Mouse (Mus musculus) midbrain, embryonic 12.5 days (tissue): ENCODE measurements at regions not wholly inside any gene's neighbourhood (a gene's known extent, or its start where the extent isn't known, plus 50 kb on each side); places are given as distances from the start of the nearest gene placed in this dataset.

Experiments
- ATAC-seq: fragments of 200-750 bp; cut with Nextera tagmentation; 2 replicates; pipeline ENCODE4 v1.8.0; 2017; ENCODE audit warnings: low read depth, moderate TSS enrichment, moderate library complexity; ENCODE audit not compliant: low FRiP score
- H3K27ac ChIP-seq: fragments of 300-500 bp; sonication (generic); replicated peaks from 2 replicates; pipeline ENCODE4 v1.5.1; 2016; ENCODE audit warnings: mild to moderate bottlenecking
- H3K27me3 ChIP-seq: fragments of 300-500 bp; sonication (generic); 2 replicates; pipeline ENCODE4 v1.6.1; 2016; ENCODE audit warnings: mild to moderate bottlenecking
- H3K36me3 ChIP-seq: fragments of 300-500 bp; sonication (generic); 2 replicates; pipeline ENCODE4 v1.6.1; 2016
- H3K4me1 ChIP-seq: fragments of 300-500 bp; sonication (generic); 2 replicates; pipeline ENCODE4 v1.6.1; 2016
- H3K4me2 ChIP-seq: fragments of 300-500 bp; sonication (generic); replicated peaks from 2 replicates; pipeline ENCODE4 v1.6.1; 2016; ENCODE audit warnings: mild to moderate bottlenecking, moderate library complexity
- H3K4me3 ChIP-seq: fragments of 300-500 bp; sonication (generic); 2 replicates; pipeline ENCODE4 v1.5.1; 2016; ENCODE audit warnings: mild to moderate bottlenecking
- H3K9ac ChIP-seq: fragments of 300-500 bp; sonication (generic); replicated peaks from 2 replicates; pipeline ENCODE4 v1.6.1; 2016; ENCODE audit warnings: mild to moderate bottlenecking, moderate library complexity
- H3K9me3 ChIP-seq: fragments of 300-500 bp; sonication (generic); 2 replicates; pipeline ENCODE4 v1.6.1; 2016; ENCODE audit warnings: mild to moderate bottlenecking
- WGBS: fragments of 180-500 bp; shearing (Covaris S2); methylation state at CpG from one replicate; pipeline ENCODE4 v1.1.7; 2016; 5-methylcytosine and 5-hydroxymethylcytosine counted together
- microRNA counts: library from miRNA; unstranded; fragments of <30 nt; microRNA quantifications from one replicate; lab custom pipeline; 2017
- microRNA-seq: library from miRNA; unstranded; fragments of <30 nt; microRNA quantifications from one replicate; pipeline ENCODE4, GENCODE M21; 2017

DNA sequence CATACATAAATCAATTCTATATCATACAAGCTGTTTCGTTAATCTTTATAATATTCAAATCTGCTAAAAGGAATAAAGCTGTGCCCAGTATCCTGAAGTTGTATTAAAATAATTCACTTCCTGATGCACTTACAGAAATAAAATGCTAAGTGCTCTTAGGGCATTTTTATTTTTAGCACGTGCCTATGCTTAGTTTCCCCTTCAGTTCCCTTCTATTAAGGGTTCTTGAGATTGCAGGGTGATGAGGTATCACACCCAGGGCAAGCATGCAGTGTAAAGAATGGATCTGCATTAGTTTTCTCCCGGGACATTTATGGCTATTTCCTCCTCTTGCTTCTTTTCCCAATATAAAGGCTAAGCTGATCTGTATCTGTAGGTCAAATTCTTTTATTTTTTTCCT, 1858.8 kb upstream of the Lrrc6 start:
- H3K27ac ChIP-seq = no peak overlapping the region
- no peak overlapping the region for H3K4me2 ChIP-seq
- H3K4me1 ChIP-seq = peaks cover 13% of the 10 kb centered on the region
- H3K36me3 ChIP-seq = no peaks in the 10 kb centered on the region
- no peak overlapping the region for H3K4me3 ChIP-seq
- H3K9ac ChIP-seq = no peak overlapping the region
- no peaks in the 10 kb centered on the region for H3K9me3 ChIP-seq
- no peaks in the 10 kb centered on the region for H3K27me3 ChIP-seq
- 86% methylated on average over 3 of the region's 3 CpGs for WGBS
- no peak for ATAC-seq

DNA sequence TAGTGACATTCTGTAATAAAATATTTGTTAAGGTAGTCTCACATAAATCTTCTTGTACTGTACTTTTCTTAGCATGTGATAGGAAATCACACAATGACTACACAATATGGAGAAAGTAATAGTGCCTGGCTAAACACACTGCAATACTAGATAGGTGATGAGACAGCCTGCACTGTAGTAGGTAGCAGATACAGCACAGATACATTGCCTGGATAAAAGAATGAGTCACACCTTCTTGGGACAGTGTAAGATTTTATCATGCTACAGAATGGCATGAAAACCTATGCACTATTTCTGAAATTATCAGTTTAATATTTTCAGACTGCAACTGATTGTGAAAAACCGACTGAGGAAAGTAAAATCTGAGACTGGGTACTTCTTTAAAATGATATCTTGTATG, 1855.2 kb upstream of the Lrrc6 start:
- H3K4me2 ChIP-seq = no peak overlapping the region
- WGBS = 80% methylated on average over 1 of the region's 1 CpGs
- no peak overlapping the region for H3K9ac ChIP-seq
- no peak overlapping the region for H3K4me3 ChIP-seq
- no peak overlapping the region for H3K27ac ChIP-seq
- no peaks in the 10 kb centered on the region for H3K27me3 ChIP-seq
- no peaks in the 10 kb centered on the region for H3K9me3 ChIP-seq
- ATAC-seq = no peak
- H3K36me3 ChIP-seq = no peaks in the 10 kb centered on the region
- peaks cover under 1% of the 10 kb centered on the region for H3K4me1 ChIP-seq

DNA sequence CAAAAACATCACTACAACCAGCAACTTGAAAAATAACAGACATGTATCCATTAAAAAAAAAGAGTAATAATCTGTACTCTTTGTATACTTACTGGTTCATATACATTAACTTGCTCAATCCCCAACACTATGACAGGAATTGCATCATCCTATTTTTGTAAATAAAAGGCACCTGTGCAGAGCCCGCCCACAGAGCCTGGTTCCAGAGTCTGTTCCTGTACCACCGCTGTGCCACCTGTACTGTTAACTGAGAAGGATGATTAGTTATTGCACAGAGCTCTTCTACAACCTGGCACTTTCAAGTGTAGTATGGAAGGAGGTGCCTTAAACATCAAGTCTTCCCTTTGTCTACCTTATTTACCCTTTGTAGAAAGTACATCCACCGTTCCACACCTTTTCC, 1843.9 kb upstream of the Lrrc6 start:
- Histone ChIP-seq H3K4me2 (no peak overlapping the region), H3K27ac (no peak overlapping the region), H3K27me3 (no peaks in the 10 kb centered on the region), H3K36me3 (no peaks in the 10 kb centered on the region), H3K4me3 (no peak overlapping the region), H3K4me1 (no peaks in the 10 kb centered on the region), H3K9ac (no peak overlapping the region), H3K9me3 (no peaks in the 10 kb centered on the region)
- 93% methylated on average over 3 of the region's 3 CpGs for WGBS
- ATAC-seq = no peak

DNA sequence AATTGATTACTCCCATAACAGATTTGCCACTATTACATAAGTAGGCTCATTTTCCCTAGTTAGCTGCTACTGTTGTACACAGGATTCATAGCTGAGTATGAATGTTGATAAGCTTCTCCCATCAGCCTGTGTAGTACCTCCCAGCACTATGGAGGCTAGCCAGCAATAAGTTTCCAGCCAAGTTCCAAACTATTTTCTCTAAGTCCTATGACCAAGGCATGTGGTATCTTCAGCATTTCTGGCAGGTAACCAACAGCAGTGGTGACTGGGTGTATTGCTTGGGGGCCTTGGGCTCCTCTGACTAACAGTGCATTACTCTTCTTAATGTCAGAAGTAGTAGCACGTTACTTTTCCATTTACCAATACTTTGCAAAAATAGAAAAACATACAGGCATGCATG, 1841.8 kb upstream of the Lrrc6 start:
- H3K27ac ChIP-seq = no peak overlapping the region
- no peak overlapping the region for H3K4me2 ChIP-seq
- H3K4me1 ChIP-seq = no peaks in the 10 kb centered on the region
- no peaks in the 10 kb centered on the region for H3K36me3 ChIP-seq
- no peak for ATAC-seq
- no peaks in the 10 kb centered on the region for H3K9me3 ChIP-seq
- H3K4me3 ChIP-seq = no peak overlapping the region
- WGBS = 93% methylated on average over 1 of the region's 1 CpGs
- no peak overlapping the region for H3K9ac ChIP-seq
- H3K27me3 ChIP-seq = no peaks in the 10 kb centered on the region

DNA sequence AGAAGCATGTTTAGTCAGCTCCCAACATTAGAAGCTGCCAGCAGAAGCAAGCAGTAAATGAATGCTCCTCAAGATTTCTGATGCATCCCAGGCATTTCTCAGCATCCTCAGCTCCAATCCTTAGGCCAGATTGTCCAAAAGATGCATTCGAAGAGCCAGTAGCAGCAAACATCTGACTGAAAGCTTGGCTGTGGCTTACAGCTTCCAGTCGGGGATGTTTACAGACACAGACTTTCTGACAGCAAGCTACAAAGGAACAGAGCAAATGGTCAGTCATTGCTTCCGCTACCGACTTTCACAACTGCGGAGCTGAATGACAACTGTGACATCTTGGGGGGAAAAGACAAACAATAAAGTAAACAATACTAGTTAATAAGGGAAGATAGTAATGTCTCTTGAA, 1840.3 kb upstream of the Lrrc6 start:
- no peak for ATAC-seq
- no peaks in the 10 kb centered on the region for H3K9me3 ChIP-seq
- no peak overlapping the region for H3K4me2 ChIP-seq
- 81% methylated on average over 5 of the region's 5 CpGs for WGBS
- H3K27ac ChIP-seq = no peak overlapping the region
- H3K4me1 ChIP-seq = no peaks in the 10 kb centered on the region
- no peak overlapping the region for H3K4me3 ChIP-seq
- H3K27me3 ChIP-seq = no peaks in the 10 kb centered on the region
- H3K36me3 ChIP-seq = no peaks in the 10 kb centered on the region
- H3K9ac ChIP-seq = no peak overlapping the region

DNA sequence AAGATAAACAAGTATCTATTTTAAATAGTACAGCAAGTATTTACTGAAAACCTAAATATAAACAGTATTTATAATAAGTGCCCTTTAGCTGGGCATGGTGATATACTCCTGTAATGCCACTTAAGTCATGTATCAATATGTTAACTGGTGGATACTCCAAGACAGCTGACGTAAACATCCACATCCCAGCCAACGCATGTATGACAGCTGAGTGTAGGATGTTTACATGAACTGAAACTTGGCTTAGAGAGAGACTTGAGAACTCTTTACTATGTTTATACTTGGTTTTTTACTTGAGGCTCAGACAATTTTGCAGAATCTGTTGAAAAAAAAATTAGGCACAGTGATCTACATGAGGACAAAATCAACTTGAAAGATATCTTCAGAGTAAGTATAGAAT, 1836.6 kb upstream of the Lrrc6 start:
- H3K9me3 ChIP-seq = no peaks in the 10 kb centered on the region
- ATAC-seq = no peak
- WGBS = 97% methylated on average over 2 of the region's 2 CpGs

DNA sequence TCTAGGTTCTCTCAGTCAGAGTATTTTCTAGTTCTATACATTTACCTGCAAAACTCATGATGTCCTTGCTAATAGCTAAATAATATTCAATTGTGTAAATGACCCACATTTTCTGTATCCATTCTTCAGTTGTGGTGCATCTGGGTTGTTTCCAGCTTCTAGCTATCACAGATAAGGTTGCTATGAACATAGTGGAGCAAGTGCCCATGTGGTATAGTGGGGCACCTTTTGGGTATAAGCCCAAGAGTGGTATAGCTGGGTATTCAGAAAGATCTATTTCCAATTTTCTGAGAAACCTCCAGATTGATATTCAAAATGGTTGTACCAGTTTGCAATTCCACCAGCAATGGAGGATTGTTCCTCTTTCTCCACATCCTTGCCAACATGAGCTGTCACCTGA, 1835.1 kb upstream of the Lrrc6 start:
- no peaks in the 10 kb centered on the region for H3K4me1 ChIP-seq

More for the DNA sequence above, 1836.6 kb upstream of the Lrrc6 start:
- Histone ChIP-seq H3K4me1 (no peaks in the 10 kb centered on the region), H3K36me3 (no peaks in the 10 kb centered on the region), H3K4me3 (no peak overlapping the region), H3K9ac (no peak overlapping the region), H3K27ac (no peak overlapping the region), H3K4me2 (no peak overlapping the region), H3K27me3 (no peaks in the 10 kb centered on the region)

DNA sequence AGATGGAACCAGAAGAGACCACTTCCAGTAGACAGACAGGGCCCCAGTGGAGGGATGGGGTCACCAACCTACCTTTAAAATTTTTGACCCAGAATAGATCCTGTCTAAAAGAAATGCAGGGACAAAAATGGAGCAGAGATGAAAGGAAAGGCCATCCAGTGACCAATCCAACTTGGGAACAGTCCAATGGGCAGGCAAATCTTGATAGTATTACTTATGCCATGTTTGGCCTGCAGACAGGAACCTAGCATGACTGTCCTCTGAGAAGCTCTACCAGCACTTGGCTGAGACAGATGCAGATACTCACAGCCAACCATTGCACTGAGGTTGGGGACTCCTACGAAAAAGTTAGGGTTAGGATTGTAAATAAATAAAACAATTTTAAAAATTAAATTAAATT, 1815.4 kb upstream of the Lrrc6 start:
- no peak overlapping the region for H3K4me3 ChIP-seq
- no peak overlapping the region for H3K9ac ChIP-seq
- H3K36me3 ChIP-seq = no peaks in the 10 kb centered on the region
- no peaks in the 10 kb centered on the region for H3K4me1 ChIP-seq
- no peaks in the 10 kb centered on the region for H3K9me3 ChIP-seq
- no peaks in the 10 kb centered on the region for H3K27me3 ChIP-seq
- WGBS = 100% methylated on average over 1 of the region's 1 CpGs
- ATAC-seq = no peak
- H3K4me2 ChIP-seq = no peak overlapping the region
- no peak overlapping the region for H3K27ac ChIP-seq

More for the DNA sequence above, 1835.1 kb upstream of the Lrrc6 start:
- no peak overlapping the region for H3K4me2 ChIP-seq
- no peak for ATAC-seq
- no peak overlapping the region for H3K4me3 ChIP-seq
- no peak overlapping the region for H3K27ac ChIP-seq
- H3K9me3 ChIP-seq = no peaks in the 10 kb centered on the region
- no peaks in the 10 kb centered on the region for H3K36me3 ChIP-seq
- no peak overlapping the region for H3K9ac ChIP-seq
- no peaks in the 10 kb centered on the region for H3K27me3 ChIP-seq

MicroRNAs encoded in the stretch of these regions (microRNA counts, 519-probe panel; counts per million panel counts)
- microRNA mmu-miR-30b (lab: Ali Mortazavi, UCI) (3,236 counts per million, percentile 13 among the panel's probes with 10 or more counts), microRNA mmu-miR-30d (lab: Ali Mortazavi, UCI) (4,662 counts per million, percentile 37 among the panel's probes with 10 or more counts)

Small RNA genes lying in the stretch of these regions (microRNA-seq; reads per million reads assigned to microRNA genes)
- gene Mir30b (135 reads per million, percentile 55 among the genes with 10 or more reads in this experiment), gene Mir30d (8,860 reads per million, percentile 94 among the genes with 10 or more reads in this experiment)
